Mouse (Mus musculus): ENCODE measurements at regions not wholly inside any gene's neighbourhood (a gene's known extent, or its start where the extent isn't known, plus 50 kb on each side); places are given as distances from the start of the nearest gene placed in this dataset.
A peak's percentile ranks its signal among the peaks of the same experiment; 100 is the strongest.

- ATAC-seq, result no peak
- Histone ChIP-seq H3K4me2 (replicated peaks) (no peak overlapping the region), H3K27me3 (no peaks in the 10 kb centered on the region), H3K9ac (replicated peaks) (no peak overlapping the region), H3K4me1 (replicated peaks) (no peaks in the 10 kb centered on the region), H3K4me3 (replicated peaks) (no peak overlapping the region), H3K27ac (no peak overlapping the region), H3K9me3 (no peaks in the 10 kb centered on the region), H3K36me3 (no peaks in the 10 kb centered on the region)
- WGBS, result 83% methylated on average over 3 of the region's 3 CpGs
Measured at GRCm38 (mm10) chr13:7429271-7429670, 773.4 kb upstream of the Adarb2 start.

- H3K36me3 ChIP-seq, result no peaks in the 10 kb centered on the region
- H3K27me3 ChIP-seq, result no peaks in the 10 kb centered on the region
- no peak overlapping the region for H3K27ac ChIP-seq
- H3K9me3 ChIP-seq, result no peaks in the 10 kb centered on the region
- no peaks in the 10 kb centered on the region for H3K4me1 ChIP-seq (replicated peaks)
- no peak for ATAC-seq
- H3K4me2 ChIP-seq (replicated peaks), result no peak overlapping the region
- no peak overlapping the region for H3K9ac ChIP-seq (replicated peaks)
- WGBS, result 15% methylated on average over 2 of the region's 2 CpGs
- H3K4me3 ChIP-seq (replicated peaks), result no peak overlapping the region
Measured at GRCm38 (mm10) chr13:7451434-7452002, 751.1 kb upstream of the Adarb2 start.

- Histone ChIP-seq H3K36me3 (no peaks in the 10 kb centered on the region), H3K27ac (no peak overlapping the region), H3K9me3 (no peaks in the 10 kb centered on the region), H3K9ac (replicated peaks) (no peak overlapping the region), H3K4me1 (replicated peaks) (0 out of 2 replicates have a peak, but pooled peaks cover 4% of the 10 kb centered on the region), H3K4me3 (replicated peaks) (no peak overlapping the region), H3K4me2 (replicated peaks) (no peak overlapping the region), H3K27me3 (no peaks in the 10 kb centered on the region)
- WGBS, result 46% methylated on average over 4 of the region's 4 CpGs
- peak; percentile 63 for ATAC-seq
Measured at GRCm38 (mm10) chr13:7475661-7476060, 727.0 kb upstream of the Adarb2 start.

DNA sequence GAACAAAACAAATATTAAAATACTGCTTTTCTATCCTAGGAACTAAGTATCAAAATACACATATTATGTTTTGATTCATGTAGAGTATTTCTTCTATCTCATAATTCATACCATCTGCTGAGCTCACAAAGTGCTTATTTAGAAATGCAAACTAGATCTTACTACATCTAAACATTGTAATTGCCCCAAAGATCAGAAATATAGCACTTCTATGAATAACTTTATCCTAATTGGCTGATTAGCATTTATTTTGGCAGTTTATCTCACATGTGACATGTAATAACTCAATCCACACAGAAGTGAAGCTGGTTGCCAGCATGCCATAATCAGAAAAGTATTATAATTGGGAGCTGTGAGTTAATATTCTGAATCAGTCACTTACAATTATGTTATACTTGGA, 684.6 kb upstream of the Adarb2 start:
- Histone ChIP-seq H3K9ac (replicated peaks) (no peak overlapping the region), H3K4me1 (replicated peaks) (no peaks in the 10 kb centered on the region), H3K36me3 (no peaks in the 10 kb centered on the region), H3K9me3 (no peaks in the 10 kb centered on the region), H3K4me2 (replicated peaks) (no peak overlapping the region), H3K27ac (no peak overlapping the region), H3K27me3 (no peaks in the 10 kb centered on the region), H3K4me3 (replicated peaks) (no peak overlapping the region)
- no peak for ATAC-seq

DNA sequence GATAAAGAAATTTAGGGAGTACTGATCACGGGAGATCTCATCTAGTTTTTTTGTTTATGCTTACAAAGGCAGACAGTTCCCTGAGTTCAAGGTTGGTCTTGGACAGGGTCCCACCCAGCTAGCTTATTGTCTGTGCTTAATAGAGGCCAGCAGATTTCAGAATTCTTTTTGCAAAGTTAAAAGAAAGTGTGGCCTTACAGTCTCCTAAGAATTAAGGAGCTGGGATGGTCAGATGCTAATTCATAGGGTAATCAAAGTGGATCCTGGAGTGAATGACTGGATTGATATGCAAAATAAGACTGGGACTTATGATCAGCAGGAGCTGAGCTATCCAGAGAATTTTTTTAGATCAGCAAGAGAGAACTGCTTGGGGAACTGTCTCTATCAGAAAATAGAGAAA, 678.2 kb upstream of the Adarb2 start:
- Histone ChIP-seq H3K36me3 (no peaks in the 10 kb centered on the region), H3K9me3 (peaks cover 3% of the 10 kb centered on the region; the same call in 1 of the 2 replicates), H3K27ac (no peak overlapping the region), H3K4me2 (replicated peaks) (no peak overlapping the region), H3K9ac (replicated peaks) (no peak overlapping the region), H3K4me3 (replicated peaks) (no peak overlapping the region), H3K27me3 (no peaks in the 10 kb centered on the region), H3K4me1 (replicated peaks) (no peaks in the 10 kb centered on the region)
- WGBS, result 59% methylated on average over 1 of the region's 1 CpGs
- no peak for ATAC-seq

GRCm38 (mm10) chr13:7538856-7539255, 663.8 kb upstream of the Adarb2 start:
- Histone ChIP-seq H3K4me2 (replicated peaks) (no peak overlapping the region), H3K27ac (no peak overlapping the region), H3K9ac (replicated peaks) (no peak overlapping the region), H3K4me1 (replicated peaks) (no peaks in the 10 kb centered on the region), H3K27me3 (no peaks in the 10 kb centered on the region), H3K4me3 (replicated peaks) (no peak overlapping the region), H3K36me3 (no peaks in the 10 kb centered on the region), H3K9me3 (no peaks in the 10 kb centered on the region)
- ATAC-seq, result no peak
- WGBS, result 88% methylated on average over 4 of the region's 4 CpGs

GRCm38 (mm10) chr13:7584022-7584421, 618.6 kb upstream of the Adarb2 start:
- H3K9ac ChIP-seq (replicated peaks), result no peak overlapping the region
- H3K36me3 ChIP-seq, result no peaks in the 10 kb centered on the region
- no peaks in the 10 kb centered on the region for H3K4me1 ChIP-seq (replicated peaks)
- H3K27me3 ChIP-seq, result no peaks in the 10 kb centered on the region
- H3K27ac ChIP-seq, result no peak overlapping the region
- no peaks in the 10 kb centered on the region for H3K9me3 ChIP-seq
- H3K4me2 ChIP-seq (replicated peaks), result no peak overlapping the region
- ATAC-seq, result no peak
- 71% methylated on average over 3 of the region's 3 CpGs for WGBS
- H3K4me3 ChIP-seq (replicated peaks), result no peak overlapping the region
